Mouse (Mus musculus) intestine, embryonic 16.5 days (tissue): Measurements from ENCODE around the gene Limch1. TPM values are rescaled to one million over a fixed set of nuclear protein-coding genes. Genes with fewer than 3 reads are reported as not detected.

Source experiments
- ATAC-seq: fragments of 200-750 bp; cut with Nextera tagmentation; 2 replicates; pipeline ENCODE4 v1.8.0; 2017; ENCODE audit warnings: moderate TSS enrichment, moderate library complexity
- H3K27ac ChIP-seq: fragments of 300-500 bp; sonication (generic); 2 replicates; pipeline ENCODE4 v1.5.1; 2014; ENCODE audit warnings: mild to moderate bottlenecking, low read length
- H3K27me3 ChIP-seq: fragments of 300-500 bp; sonication (generic); replicated peaks from 2 replicates; pipeline ENCODE4 v1.6.1; 2014; ENCODE audit warnings: low read length, control low read depth, mixed read lengths; ENCODE audit not compliant: control insufficient read depth, insufficient read depth
- H3K36me3 ChIP-seq: fragments of 300-500 bp; sonication (generic); 2 replicates; pipeline ENCODE4 v1.6.1; 2014; ENCODE audit warnings: low read length, control low read depth; ENCODE audit not compliant: control insufficient read depth, insufficient read depth
- H3K4me1 ChIP-seq: fragments of 300-500 bp; sonication (generic); 2 replicates; pipeline ENCODE4 v1.6.1; 2014; ENCODE audit warnings: low read length, control low read depth, mixed read lengths; ENCODE audit not compliant: control insufficient read depth, insufficient read depth
- H3K4me2 ChIP-seq: fragments of 300-500 bp; sonication (generic); 2 replicates; pipeline ENCODE4 v1.6.1; 2014; ENCODE audit warnings: low read depth, low read length, control low read depth
- H3K4me3 ChIP-seq: fragments of 300-500 bp; sonication (generic); 2 replicates; pipeline ENCODE4 v1.5.1; 2014; ENCODE audit warnings: mild to moderate bottlenecking, low read length
- H3K9ac ChIP-seq: fragments of 300-500 bp; sonication (generic); 2 replicates; pipeline ENCODE4 v1.6.1; 2014; ENCODE audit warnings: low read depth, low read length
- H3K9me3 ChIP-seq: fragments of 300-500 bp; sonication (generic); 2 replicates; pipeline ENCODE4 v1.6.1; 2016; ENCODE audit warnings: low read length, control low read depth; ENCODE audit not compliant: control insufficient read depth
- WGBS: fragments of 180-500 bp; shearing (Covaris S2); extraction: QIAGEN DNeasy Blood & Tissue Kit; methylation state at CpG from one replicate; pipeline ENCODE4 v1.1.7; 2014; 5-methylcytosine and 5-hydroxymethylcytosine counted together
- polyA plus RNA-seq: library from polyadenylated mRNA; unstranded; fragments of >200 nt; fragmentation: Nextera tagmentation; extraction: Ambion mirVana; gene quantifications from 2 replicates; pipeline ENCODE4 v1.2.1, GENCODE M21; 2015

The Limch1 gene
- polyA plus RNA-seq, 1 experiment from 2014 or later, result 8.5 TPM

DNA sequence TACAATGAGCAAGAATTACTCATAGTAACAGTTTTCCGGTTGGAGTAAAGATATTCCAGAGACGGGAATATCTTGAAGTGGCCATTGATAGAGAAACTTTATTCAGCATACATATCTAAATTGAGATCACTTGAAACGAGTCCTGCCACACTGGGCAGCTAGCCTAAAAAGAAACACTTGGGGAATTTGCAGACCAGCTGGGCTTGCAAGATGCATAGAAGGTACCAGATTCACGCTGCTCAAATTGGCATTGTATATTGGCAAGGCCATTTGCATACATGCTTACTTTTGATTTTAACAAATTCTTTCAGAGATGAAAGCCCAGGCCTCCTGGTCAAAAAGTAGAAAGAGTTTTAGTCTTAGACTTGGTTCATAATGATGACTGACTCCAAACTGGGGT, 235.2 kb downstream of the Limch1 start:
- Histone ChIP-seq H3K9me3 (no peaks in the 10 kb centered on the region), H3K4me2 (no peak overlapping the region), H3K36me3 (no peaks in the 10 kb centered on the region), H3K27ac (no peak overlapping the region), H3K4me3 (no peak overlapping the region), H3K9ac (no peak overlapping the region), H3K27me3 (no peaks in the 10 kb centered on the region), H3K4me1 (no peaks in the 10 kb centered on the region)
- WGBS, result 79% methylated on average over 4 of the region's 4 CpGs
- no peak for ATAC-seq

DNA sequence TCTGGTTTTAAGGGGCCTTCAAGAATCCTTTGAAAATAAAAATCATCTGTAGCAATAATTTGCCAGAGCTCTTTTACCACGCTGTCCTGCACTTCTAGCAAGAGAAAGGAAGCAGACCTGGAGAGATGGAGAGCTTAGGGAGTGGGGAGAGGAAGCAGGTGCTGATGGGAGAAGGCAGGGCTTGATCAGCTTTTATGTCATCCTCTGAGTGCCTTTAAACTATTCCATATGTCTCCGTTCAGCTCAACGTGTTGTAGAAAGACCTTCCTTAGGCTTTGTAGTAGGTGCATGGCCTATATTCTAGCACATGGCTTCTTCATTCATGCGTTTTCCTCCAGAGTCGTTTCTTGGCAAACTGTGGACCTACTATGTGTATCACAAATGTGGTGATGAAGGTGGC, 237.5 kb downstream of the Limch1 start:
- H3K4me2 ChIP-seq, result no peak overlapping the region
- no peaks in the 10 kb centered on the region for H3K36me3 ChIP-seq
- 87% methylated on average over 5 of the region's 5 CpGs for WGBS
- H3K9me3 ChIP-seq, result no peaks in the 10 kb centered on the region
- no peak for ATAC-seq
- H3K4me3 ChIP-seq, result no peak overlapping the region
- H3K4me1 ChIP-seq, result no peaks in the 10 kb centered on the region
- no peak overlapping the region for H3K9ac ChIP-seq
- H3K27me3 ChIP-seq, result no peaks in the 10 kb centered on the region
- H3K27ac ChIP-seq, result no peak overlapping the region

- Histone ChIP-seq H3K36me3 (no peaks in the 10 kb centered on the region), H3K4me3 (no peak overlapping the region), H3K4me1 (no peaks in the 10 kb centered on the region), H3K27ac (no peak overlapping the region), H3K27me3 (no peaks in the 10 kb centered on the region), H3K9ac (no peak overlapping the region), H3K4me2 (no peak overlapping the region), H3K9me3 (no peaks in the 10 kb centered on the region)
- no peak for ATAC-seq
- 73% methylated on average over 4 of the region's 4 CpGs for WGBS
Measured at GRCm38 (mm10) chr5:66988926-66989325, 243.3 kb downstream of the Limch1 start.

DNA sequence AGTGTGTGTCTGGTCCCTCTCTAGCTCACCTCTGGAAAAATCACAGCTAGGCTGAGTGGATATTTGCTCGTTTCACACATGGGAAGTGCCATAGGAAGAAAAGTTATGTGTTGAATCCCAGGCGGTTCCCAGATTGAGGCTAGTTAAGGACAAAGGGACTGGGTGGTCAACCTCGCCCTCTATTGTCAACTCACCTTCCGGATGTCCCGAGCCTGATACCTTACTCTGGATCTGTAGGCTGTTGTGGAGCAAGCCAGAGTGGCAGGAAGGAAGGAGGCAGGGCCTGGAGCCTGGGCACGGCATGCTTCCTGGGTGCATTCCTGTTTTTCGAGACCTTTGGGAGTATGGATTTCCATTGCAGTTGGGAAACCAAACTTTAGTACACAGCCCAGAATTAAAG, 243.9 kb downstream of the Limch1 start:
- Histone ChIP-seq H3K9me3 (no peaks in the 10 kb centered on the region), H3K4me1 (no peaks in the 10 kb centered on the region), H3K4me2 (no peak overlapping the region), H3K9ac (no peak overlapping the region), H3K27ac (no peak overlapping the region), H3K36me3 (no peaks in the 10 kb centered on the region), H3K4me3 (no peak overlapping the region), H3K27me3 (no peaks in the 10 kb centered on the region)
- no peak for ATAC-seq
- WGBS, result 81% methylated on average over 7 of the region's 7 CpGs

GRCm38 (mm10) chr5:66992401-66992800, 246.8 kb downstream of the Limch1 start:
- Histone ChIP-seq H3K4me2 (no peak overlapping the region), H3K4me1 (0 out of 2 replicates have a peak, but pooled peaks cover 2% of the 10 kb centered on the region), H3K9me3 (no peaks in the 10 kb centered on the region), H3K27me3 (no peaks in the 10 kb centered on the region), H3K9ac (no peak overlapping the region), H3K4me3 (no peak overlapping the region), H3K27ac (no peak overlapping the region), H3K36me3 (no peaks in the 10 kb centered on the region)
- 86% methylated on average over 7 of the region's 7 CpGs for WGBS
- no peak for ATAC-seq

GRCm38 (mm10) chr5:66993076-66993475, 247.4 kb downstream of the Limch1 start:
- no peaks in the 10 kb centered on the region for H3K27me3 ChIP-seq
- no peak for ATAC-seq
- no peaks in the 10 kb centered on the region for H3K9me3 ChIP-seq
- H3K27ac ChIP-seq, result no peak overlapping the region
- H3K4me2 ChIP-seq, result no peak overlapping the region
- 0 out of 2 replicates have a peak, but pooled peaks cover 2% of the 10 kb centered on the region for H3K4me1 ChIP-seq
- H3K36me3 ChIP-seq, result no peaks in the 10 kb centered on the region
- H3K9ac ChIP-seq, result no peak overlapping the region
- WGBS, result 76% methylated on average over 11 of the region's 11 CpGs
- no peak overlapping the region for H3K4me3 ChIP-seq

- H3K4me3 ChIP-seq, result no peak overlapping the region
- no peak overlapping the region for H3K4me2 ChIP-seq
- H3K27me3 ChIP-seq, result no peaks in the 10 kb centered on the region
- no peaks in the 10 kb centered on the region for H3K36me3 ChIP-seq
- WGBS, result 33% methylated on average over 3 of the region's 3 CpGs
- H3K27ac ChIP-seq, result no peak overlapping the region
- no peak overlapping the region for H3K9ac ChIP-seq
- H3K4me1 ChIP-seq, result 0 out of 2 replicates have a peak, but pooled peaks cover 2% of the 10 kb centered on the region
- ATAC-seq, result no peak
- no peaks in the 10 kb centered on the region for H3K9me3 ChIP-seq
Measured at GRCm38 (mm10) chr5:66996124-66996523, 250.5 kb downstream of the Limch1 start.

DNA sequence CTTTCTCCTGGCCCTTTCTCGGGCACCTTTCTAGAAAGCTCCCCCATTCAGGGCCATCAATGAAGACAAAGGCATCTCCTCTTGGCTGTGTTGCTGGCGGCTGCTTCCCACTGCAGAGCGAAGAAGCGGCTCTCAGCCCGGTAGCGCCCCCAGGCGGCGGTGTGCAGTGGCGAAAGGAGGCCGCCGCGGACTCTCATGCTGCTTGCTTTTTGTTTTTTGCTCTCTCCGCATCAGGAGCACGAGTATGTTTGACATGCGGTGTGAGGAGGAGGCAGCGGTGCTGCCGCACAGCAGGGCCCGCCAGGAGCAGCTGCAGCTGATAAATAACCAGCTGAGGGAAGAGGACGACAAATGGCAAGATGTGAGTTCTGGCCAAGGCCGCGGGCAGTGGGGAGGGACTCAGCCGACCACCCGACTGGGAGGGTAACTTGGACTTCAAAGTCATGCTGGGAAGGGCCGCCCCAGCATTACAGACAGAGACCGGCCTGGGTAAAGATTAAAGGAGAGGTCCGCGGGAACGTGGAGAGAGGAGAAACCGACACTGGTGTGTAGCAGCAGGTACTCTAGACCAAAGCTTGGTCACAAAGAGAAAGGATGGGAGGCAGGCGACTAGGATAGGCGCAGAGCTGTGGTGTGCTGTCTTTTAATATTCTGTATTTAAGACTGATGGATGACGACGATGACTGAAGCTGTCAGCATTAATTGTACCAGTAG, 251.4 kb downstream of the Limch1 start:
- Histone ChIP-seq H3K4me1 (0 out of 2 replicates have a peak, but pooled peaks cover 2% of the 10 kb centered on the region), H3K4me3 (peak overlapping the region; percentile 41), H3K9me3 (no peaks in the 10 kb centered on the region), H3K4me2 (peak overlapping the region; percentile 78), H3K27me3 (no peaks in the 10 kb centered on the region), H3K36me3 (no peaks in the 10 kb centered on the region), H3K27ac (no peak overlapping the region), H3K9ac (peak overlapping the region; percentile 51; the same call in 1 of the 2 replicates)
- WGBS, result 4% methylated on average over 33 of the region's 33 CpGs
- ATAC-seq, result peak; percentile 74

DNA sequence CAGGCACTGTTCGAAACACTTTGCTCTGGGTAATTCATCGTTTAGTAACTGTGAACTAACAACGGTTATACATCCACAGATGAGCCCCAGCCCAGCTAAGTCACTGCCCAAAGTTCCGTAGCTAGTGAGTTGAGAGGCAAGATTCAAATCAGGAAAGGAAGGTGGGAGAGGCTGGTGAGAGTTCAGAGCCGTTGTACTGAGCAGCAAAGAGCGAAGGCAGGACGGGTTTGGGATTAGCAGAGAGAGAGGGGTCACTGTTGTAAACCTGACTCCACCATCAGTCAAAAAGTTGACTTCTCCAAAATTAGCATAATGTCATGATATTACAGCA, 251.9 kb downstream of the Limch1 start:
- H3K4me1 ChIP-seq, result 0 out of 2 replicates have a peak, but pooled peaks cover 2% of the 10 kb centered on the region
- peak overlapping the region; percentile 41; the same call in 1 of the 2 replicates for H3K4me3 ChIP-seq
- no peaks in the 10 kb centered on the region for H3K36me3 ChIP-seq
- H3K9ac ChIP-seq, result no peak overlapping the region
- WGBS, result 33% methylated on average over 7 of the region's 7 CpGs
- H3K4me2 ChIP-seq, result peak overlapping the region; percentile 78
- no peaks in the 10 kb centered on the region for H3K27me3 ChIP-seq
- H3K9me3 ChIP-seq, result no peaks in the 10 kb centered on the region
- ATAC-seq, result no peak
- H3K27ac ChIP-seq, result no peak overlapping the region

DNA sequence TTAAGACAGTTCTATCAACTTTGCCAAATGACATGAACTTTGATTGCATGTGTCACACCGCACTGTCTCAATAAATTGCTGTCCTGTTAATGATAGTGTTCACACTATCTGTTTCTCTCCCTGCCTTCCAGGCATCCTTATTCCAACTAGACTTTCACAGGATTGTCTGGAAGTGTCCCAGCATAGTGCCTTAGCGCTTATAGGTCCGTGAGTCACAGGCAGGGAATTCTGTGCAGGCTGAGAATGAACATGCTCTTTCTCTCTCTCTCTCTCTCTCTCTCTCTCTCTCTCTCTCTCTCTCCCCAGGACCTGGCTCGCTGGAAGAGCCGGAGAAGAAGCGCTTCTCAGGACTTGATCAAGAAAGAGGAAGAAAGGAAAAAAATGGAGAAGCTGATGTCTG, 252.7 kb downstream of the Limch1 start:
- Histone ChIP-seq H3K27me3 (no peaks in the 10 kb centered on the region), H3K4me1 (0 out of 2 replicates have a peak, but pooled peaks cover 2% of the 10 kb centered on the region), H3K4me3 (no peak overlapping the region), H3K4me2 (no peak overlapping the region), H3K27ac (no peak overlapping the region), H3K9me3 (no peaks in the 10 kb centered on the region), H3K9ac (no peak overlapping the region), H3K36me3 (no peaks in the 10 kb centered on the region)
- no peak for ATAC-seq
- 74% methylated on average over 6 of the region's 6 CpGs for WGBS
